Mouse (Mus musculus) olfactory bulb, adult 2 months (tissue): ENCODE measurements around the gene U90926. TPM values are rescaled to one million over a fixed set of nuclear protein-coding genes. Genes with fewer than 3 reads are reported as not detected.
A peak's percentile ranks its signal among the peaks of the same experiment; 100 is the strongest.
"Not testable (repeated sequence)": the region's sequence is repeated elsewhere in the genome, so short reads cannot be mapped to it uniquely, and the experiment has no call there.

ENCODE experiments used
- H3K27ac ChIP-seq: fragments of 200-500 bp; 2 replicates; pipeline ENCODE4 v1.5.1; 2012; ENCODE audit warnings: low read depth, low read length; ENCODE audit not compliant: insufficient read depth
- H3K4me1 ChIP-seq: fragments of 200-500 bp; 2 replicates; pipeline ENCODE4 v1.6.1; 2012; ENCODE audit warnings: low read length; ENCODE audit not compliant: control insufficient read depth, insufficient read depth
- H3K4me3 ChIP-seq: fragments of 200-500 bp; 2 replicates; pipeline ENCODE4 v1.5.1; 2012; ENCODE audit warnings: mild to moderate bottlenecking, low read depth, low read length, moderate library complexity; ENCODE audit not compliant: insufficient read depth
- CTCF ChIP-seq: fragments of 200-500 bp; IDR thresholded peaks from 2 replicates; pipeline ENCODE4 v1.5.1; 2012; ENCODE audit warnings: low read depth, mild to moderate bottlenecking, low read length, moderate library complexity; ENCODE audit not compliant: insufficient read depth
- POLR2A ChIP-seq: fragments of 200-500 bp; IDR thresholded peaks from 2 replicates; pipeline ENCODE4 v1.6.1; 2012; ENCODE audit warnings: mild to moderate bottlenecking, low read depth, low read length, moderate library complexity; ENCODE audit not compliant: insufficient read depth
- WGBS: fragments of 180-500 bp; shearing (Covaris S2); methylation state at CpG from one replicate; pipeline ENCODE4 v1.1.7; 2018; 5-methylcytosine and 5-hydroxymethylcytosine counted together
- polyA plus RNA-seq: library from polyadenylated mRNA; stranded (reverse); fragments of >200 nt; gene quantifications from 2 replicates; pipeline ENCODE4 v1.2.4, GENCODE M21; 2012; ENCODE audit warnings: low replicate concordance; ENCODE audit not compliant: missing spikeins, insufficient read depth, insufficient read length

Gene U90926
- polyA plus RNA-seq, 1 experiment: not detected

DNA sequence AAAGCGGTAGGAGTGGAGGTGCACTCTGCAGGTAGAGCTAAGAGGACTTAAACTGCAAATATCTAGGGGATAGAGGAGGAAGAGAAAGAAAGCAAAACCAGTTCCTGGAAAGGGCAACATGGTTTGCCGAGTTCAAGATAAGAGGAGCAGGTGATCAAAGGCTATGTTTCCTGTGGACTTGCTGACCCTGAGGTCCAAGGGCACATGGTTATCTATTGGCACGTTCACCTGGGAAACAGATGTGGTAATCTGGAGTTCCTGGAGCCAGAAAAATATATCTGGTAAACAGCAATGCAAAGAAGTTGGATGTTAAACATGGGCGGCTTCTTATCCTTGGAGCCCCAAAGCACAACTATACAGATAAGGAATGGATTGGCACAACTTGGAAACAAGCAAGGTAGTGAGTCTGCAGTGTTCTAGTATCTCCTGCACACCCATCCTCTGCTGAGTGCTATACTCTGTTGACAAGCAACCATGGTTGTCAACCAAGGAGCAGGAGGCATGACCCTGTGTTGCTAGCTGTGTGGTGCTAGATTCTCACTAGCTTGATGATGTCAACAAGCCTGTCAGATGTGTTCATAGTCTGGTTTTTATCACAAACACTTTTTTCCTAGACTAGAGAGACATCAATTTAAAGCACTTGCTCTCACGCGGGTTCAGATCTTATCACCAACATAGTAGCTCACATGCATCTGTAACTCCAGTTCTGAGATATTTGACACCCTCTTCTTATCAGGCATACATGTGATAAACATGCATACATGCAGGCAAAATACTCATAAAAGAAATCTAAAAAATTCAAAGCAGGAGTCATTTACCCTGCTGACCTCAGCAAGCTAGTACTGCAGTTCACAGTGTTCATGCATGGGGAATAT is 10.8 kb downstream of the U90926 start:
- Histone ChIP-seq H3K27ac (no peak overlapping the region), H3K4me1 (no peaks in the 10 kb centered on the region), H3K4me3 (no peak overlapping the region)
- 94% methylated on average over 6 of the region's 6 CpGs for WGBS
- TF ChIP-seq CTCF (no peak), POLR2A (no peak)

DNA sequence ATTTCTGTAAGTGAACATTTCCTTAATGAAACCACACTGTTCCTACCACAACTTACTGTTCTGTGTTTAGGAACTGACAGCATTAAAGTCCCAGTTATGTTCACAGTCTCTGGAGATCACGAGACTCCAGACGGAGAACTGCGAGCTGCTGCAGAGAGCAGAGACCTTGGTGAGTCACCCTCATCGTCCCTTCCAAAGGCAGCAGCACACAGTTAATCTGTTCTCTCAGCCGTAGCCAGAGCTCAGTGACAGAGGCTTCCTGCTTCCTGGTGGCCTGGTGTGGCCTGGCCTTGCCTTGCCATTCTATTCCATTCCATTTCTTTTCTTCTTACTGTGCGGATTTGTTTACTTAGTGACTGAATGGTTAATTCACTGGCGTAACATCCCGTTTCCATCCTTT is 16.9 kb downstream of the U90926 start:
- TF ChIP-seq POLR2A (no peak), CTCF (no peak)
- Histone ChIP-seq H3K4me3 (no peak overlapping the region), H3K4me1 (peaks cover under 1% of the 10 kb centered on the region; the same call in 1 of the 2 replicates), H3K27ac (no peak overlapping the region)
- 73% methylated on average over 8 of the region's 8 CpGs for WGBS

DNA sequence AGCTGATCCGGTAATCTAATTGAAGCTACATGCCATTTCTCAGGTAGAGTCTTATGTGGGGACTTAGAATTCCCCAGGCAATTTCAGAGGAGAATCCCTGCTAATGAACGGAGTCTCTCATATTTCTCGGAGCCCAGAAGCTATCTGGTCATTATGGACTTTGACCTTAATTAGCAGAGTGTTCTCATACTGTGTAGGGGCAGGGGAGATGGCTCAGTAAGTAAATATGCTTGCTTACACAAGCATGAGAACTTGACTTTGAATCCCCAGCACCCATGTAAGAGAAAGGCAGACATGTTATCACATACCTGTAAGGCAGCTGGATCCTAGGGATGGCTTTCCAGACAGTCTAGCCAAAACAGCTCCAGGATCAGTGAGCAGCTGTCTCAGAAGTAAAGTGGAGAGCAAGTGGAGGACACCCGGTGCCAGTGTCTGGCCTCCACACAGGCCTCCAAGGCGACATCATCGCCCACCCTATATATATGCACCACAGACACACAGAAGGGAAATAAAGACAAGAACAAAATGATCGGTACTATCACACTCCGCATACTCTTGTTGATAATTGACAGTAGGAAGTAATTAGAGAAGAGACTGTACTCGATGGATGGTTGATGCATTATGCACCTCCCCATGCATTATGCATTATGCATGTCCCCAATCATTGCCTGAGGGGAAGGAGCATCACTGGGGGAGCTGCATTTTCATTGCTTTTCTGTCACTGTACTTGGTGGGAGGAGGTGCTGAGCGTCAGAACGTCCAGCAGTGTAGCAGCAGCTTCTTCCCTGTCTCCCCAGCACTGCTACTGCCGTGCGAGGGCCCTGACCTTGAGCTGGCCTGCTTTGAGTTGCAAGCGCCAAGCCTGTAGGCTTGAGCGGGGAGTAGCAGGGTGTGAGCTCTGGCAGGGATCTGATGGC is 18.1 kb downstream of the U90926 start:
- Histone ChIP-seq H3K4me3 (no peak overlapping the region), H3K4me1 (peaks cover 3% of the 10 kb centered on the region; the same call in 1 of the 2 replicates), H3K27ac (no peak overlapping the region)
- TF ChIP-seq POLR2A: no peak
- TF ChIP-seq CTCF: no peak
- WGBS: 81% methylated on average over 15 of the region's 15 CpGs

DNA sequence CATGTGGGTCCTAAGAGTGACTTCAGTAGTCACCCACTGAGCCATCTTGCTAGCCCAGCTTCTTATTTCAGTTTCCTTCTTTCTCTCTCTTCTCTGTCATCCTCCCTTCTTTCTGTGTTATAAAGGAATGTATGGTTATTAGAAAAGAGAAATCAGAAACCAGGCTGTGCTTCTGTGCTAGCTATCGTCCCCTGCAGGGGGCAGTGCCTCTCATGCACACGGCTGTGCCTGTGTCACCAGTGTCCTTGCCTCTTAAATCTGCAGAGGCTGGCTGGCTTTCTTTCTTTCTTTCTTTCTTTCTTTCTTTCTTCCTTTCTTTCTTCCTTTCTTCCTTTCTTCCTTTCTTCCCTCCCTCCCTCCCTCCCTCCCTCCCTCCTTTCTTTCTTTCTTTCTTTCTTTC is 19.5 kb downstream of the U90926 start:
- H3K27ac ChIP-seq, H3K4me3 ChIP-seq, H3K4me1 ChIP-seq: not testable (repeated sequence)
- TF ChIP-seq CTCF: 0 out of 2 replicates have a peak, but pooled peaks have one; percentile 32
- 23% methylated on average over 2 of the region's 2 CpGs for WGBS

DNA sequence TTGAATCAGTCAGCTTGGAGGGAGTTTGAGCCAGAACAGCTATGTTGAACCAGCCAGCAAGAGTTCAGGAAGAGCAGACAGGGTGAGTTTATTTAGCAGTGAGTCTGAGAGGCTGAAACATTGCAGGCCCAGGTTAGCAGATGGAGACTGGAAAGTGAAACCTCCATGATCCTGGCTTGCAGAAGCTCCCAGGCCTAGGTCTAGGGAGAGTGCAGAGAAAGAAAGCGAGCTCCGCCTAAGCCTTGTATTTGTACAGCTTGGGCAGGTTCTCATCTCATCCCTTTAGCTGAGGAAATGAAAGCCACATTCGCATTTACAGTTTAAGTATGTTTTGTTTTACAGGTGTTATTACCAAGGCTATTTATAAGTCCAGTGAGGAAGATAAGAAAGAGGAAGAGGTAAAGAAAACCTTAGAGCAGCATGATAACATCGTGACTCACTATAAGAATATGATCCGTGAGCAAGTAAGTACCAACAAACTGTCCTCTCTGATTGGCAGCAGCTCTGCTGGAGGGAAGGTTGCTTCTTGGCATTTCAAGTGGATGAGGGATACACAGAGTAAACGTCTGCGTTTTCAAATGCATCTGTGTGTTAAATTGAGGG is 26.2 kb downstream of the U90926 start:
- Histone ChIP-seq H3K4me3 (no peak overlapping the region), H3K4me1 (peaks cover 6% of the 10 kb centered on the region; the same call in 1 of the 2 replicates), H3K27ac (no peak overlapping the region)
- TF ChIP-seq POLR2A (no peak), CTCF (no peak)
- 98% methylated on average over 7 of the region's 7 CpGs for WGBS

DNA sequence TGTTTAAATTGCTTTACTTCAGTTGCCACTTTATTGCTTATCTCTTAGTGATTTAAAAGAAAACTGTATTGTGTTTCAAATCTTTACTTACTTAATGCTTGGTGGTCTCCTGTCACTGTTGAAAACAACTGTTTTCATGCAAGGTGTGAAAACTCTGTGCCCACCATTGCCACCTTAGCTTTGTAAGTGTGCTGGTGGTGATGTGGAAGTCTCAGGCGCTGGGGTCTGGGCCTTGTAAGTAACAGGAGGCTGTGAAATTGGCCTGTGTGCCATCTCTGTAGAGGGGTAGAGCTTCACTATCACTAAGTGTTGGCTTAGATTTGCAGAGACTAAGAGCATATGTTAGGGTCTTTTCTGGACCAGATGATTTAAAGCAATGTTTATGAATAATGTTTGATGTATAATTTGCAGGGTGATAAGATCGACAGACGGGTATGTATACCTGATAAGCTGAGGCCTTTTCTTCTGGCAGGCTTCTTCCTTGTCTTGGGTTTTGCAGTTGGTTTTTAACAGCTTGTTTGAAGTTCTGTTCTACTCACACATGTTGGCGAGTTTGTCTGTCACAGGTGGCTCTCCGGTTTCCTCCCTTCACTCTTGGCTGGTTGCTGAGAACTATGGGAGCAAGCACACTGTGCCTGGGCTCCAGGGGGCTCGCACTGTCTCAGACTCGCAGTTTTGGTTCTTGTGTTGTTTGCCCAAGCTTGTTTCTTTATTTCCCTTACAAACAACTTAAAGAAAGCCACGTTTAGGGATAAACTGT is 32.0 kb downstream of the U90926 start:
- Histone ChIP-seq H3K4me3 (no peak overlapping the region), H3K27ac (no peak overlapping the region), H3K4me1 (0 out of 2 replicates have a peak, but pooled peaks cover 2% of the 10 kb centered on the region)
- TF ChIP-seq POLR2A: no peak
- no peak for TF ChIP-seq CTCF
- WGBS: 89% methylated on average over 8 of the region's 8 CpGs

DNA sequence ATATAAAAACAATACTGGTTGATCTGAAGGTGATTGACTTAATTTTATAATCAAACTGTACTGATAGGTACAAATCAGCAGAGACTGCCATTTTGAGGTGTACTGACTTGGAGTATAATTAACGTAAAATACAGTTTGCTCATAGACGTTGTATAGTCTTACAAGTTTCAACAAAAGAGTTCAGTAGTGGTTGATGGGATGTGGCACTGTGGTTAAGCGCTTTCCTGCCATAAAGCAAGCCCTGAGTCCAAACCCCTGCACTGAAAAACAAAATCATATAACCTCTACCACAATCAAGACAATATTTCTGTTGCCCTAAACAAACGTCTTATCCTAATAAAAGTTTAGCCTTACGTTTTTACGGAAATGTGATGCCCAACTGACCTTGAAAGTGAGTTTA is 49.2 kb downstream of the U90926 start:
- no peak overlapping the region for H3K27ac ChIP-seq
- WGBS: 90% methylated on average over 6 of the region's 6 CpGs
- TF ChIP-seq POLR2A (no peak), CTCF (no peak)

More for the DNA sequence above, 49.2 kb downstream of the U90926 start:
- no peak overlapping the region for H3K4me3 ChIP-seq
- H3K4me1 ChIP-seq: no peaks in the 10 kb centered on the region

Other genes starting within 250 kb of the U90926 start
- gene Odaph, start 227.9 kb downstream of the U90926 start, polyA plus RNA-seq: not detected in 2 replicates
- gene Cdkl2, start 171.5 kb downstream of the U90926 start, polyA plus RNA-seq: not detected in 2 replicates
- 170 and 274 TPM in 2 replicates for gene G3bp2, start 131.7 kb downstream of the U90926 start, polyA plus RNA-seq
- gene Uso1, start 77.5 kb downstream of the U90926 start, polyA plus RNA-seq: not detected in 2 replicates
- gene Ppef2, start 40.9 kb upstream of the U90926 start, polyA plus RNA-seq: not detected in 2 replicates
- not detected in 2 replicates for gene Naaa, start 62.8 kb upstream of the U90926 start, polyA plus RNA-seq
- gene Sdad1, start 95.1 kb upstream of the U90926 start, polyA plus RNA-seq: not detected in 2 replicates
- gene Cxcl9, start 112.7 kb upstream of the U90926 start, polyA plus RNA-seq: not detected in 2 replicates
- not detected in 2 replicates for gene Art3, start 116.4 kb upstream of the U90926 start, polyA plus RNA-seq
- not detected in 2 replicates for gene Cxcl10, start 133.5 kb upstream of the U90926 start, polyA plus RNA-seq
- gene Nup54, start 219.8 kb upstream of the U90926 start, polyA plus RNA-seq: not detected in 2 replicates